Mouse (Mus musculus) heart, postnatal 0 days (tissue): ENCODE measurements at regions not wholly inside any gene's neighbourhood (a gene's known extent, or its start where the extent isn't known, plus 50 kb on each side); places are given as distances from the start of the nearest gene placed in this dataset.

Source experiments
- CTCF ChIP-seq: IDR thresholded peaks from 2 replicates; pipeline ENCODE4 v1.5.1; 2016; ENCODE audit warnings: antibody characterized with exemption, control low read depth, low read depth
- EP300 ChIP-seq: IDR thresholded peaks from 2 replicates; pipeline ENCODE4 v1.6.1; 2016; ENCODE audit warnings: antibody characterized with exemption, low read depth

- TF ChIP-seq EP300: no peak
- no peak for TF ChIP-seq CTCF
Observed at GRCm38 (mm10) chr14:104734213-104734612, 211.8 kb upstream of the Rnf219 start.
